Mouse (Mus musculus) cortical plate, adult 2 months (tissue): ENCODE measurements around the gene Tbc1d16. TPM values are rescaled to one million over a fixed set of nuclear protein-coding genes. Genes with fewer than 3 reads are reported as not detected.
"Not testable (repeated sequence)": the region's sequence is repeated elsewhere in the genome, so short reads cannot be mapped to it uniquely, and the experiment has no call there.

Source experiments
- H3K27ac ChIP-seq: fragments of 200-500 bp; 2 replicates; pipeline ENCODE4 v1.5.1; 2012; ENCODE audit warnings: low read length, control low read depth, inconsistent platforms; ENCODE audit not compliant: insufficient read depth
- H3K4me1 ChIP-seq: fragments of 200-500 bp; 2 replicates; pipeline ENCODE4 v1.6.1; 2011; ENCODE audit warnings: low read length; ENCODE audit not compliant: control insufficient read depth, insufficient read depth
- H3K4me3 ChIP-seq: fragments of 200-500 bp; 2 replicates; pipeline ENCODE4 v1.5.1; 2011; ENCODE audit warnings: mild to moderate bottlenecking, low read length, control low read depth; ENCODE audit not compliant: insufficient read depth
- CTCF ChIP-seq: fragments of 200-500 bp; IDR thresholded peaks from 2 replicates; pipeline ENCODE4 v1.5.1; 2011; ENCODE audit warnings: mild to moderate bottlenecking, control low read depth, low read length; ENCODE audit not compliant: insufficient read depth; ENCODE audit errors: extremely low read depth
- POLR2A ChIP-seq: fragments of 200-500 bp; IDR thresholded peaks from 2 replicates; pipeline ENCODE4 v1.6.1; 2011; ENCODE audit warnings: mild to moderate bottlenecking, low read length, control low read depth; ENCODE audit not compliant: insufficient read depth; ENCODE audit errors: extremely low read depth
- polyA plus RNA-seq: library from polyadenylated mRNA; depleted of rRNA; stranded (reverse); fragments of >200 nt; gene quantifications from 2 replicates; pipeline ENCODE4 v1.2.3, GENCODE M21; 2012

Gene Tbc1d16
- polyA plus RNA-seq, 1 experiment, result 17.6 TPM

DNA sequence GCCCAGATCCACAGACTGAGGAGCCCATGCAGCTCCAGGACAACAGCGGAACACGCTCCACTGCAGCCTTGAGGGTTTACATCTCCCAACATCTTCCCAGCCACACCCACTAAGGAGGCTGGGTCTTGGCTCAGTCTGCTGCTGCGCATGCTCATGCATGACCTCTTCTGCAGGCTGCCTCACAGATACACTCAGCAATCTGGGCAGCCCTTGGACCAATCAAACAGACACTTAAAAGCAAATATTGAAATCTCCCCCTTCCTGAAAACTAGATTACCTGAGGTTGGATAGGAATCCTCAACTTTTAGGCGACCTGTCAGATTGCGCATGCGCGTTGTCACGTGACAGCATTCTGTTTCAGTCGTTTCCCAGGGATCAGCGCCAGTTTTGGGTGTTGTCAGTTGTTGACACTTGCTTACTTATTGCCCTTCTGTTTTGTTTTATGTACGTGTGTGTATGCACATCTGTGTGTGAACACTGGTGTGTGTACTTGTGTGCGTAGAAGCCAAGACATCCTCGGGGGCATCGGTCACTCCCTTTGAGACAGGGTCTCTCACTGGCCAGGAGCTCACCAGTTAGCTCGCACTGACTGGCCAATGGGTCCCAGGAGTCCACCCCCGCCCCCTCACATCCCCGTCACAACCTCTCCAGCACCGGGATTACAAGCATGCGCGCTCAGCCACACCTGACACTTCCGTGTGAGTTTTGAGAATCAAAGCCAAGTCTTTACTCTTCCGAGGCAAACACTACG, 30.4 kb upstream of the Tbc1d16 start:
- Histone ChIP-seq H3K4me1 (no peaks in the 10 kb centered on the region), H3K27ac (peak overlapping the region; percentile 41), H3K4me3 (peak overlapping the region; percentile 44)
- TF ChIP-seq CTCF (no peak), POLR2A (peak; percentile 26; the same call in 1 of the 2 replicates)

DNA sequence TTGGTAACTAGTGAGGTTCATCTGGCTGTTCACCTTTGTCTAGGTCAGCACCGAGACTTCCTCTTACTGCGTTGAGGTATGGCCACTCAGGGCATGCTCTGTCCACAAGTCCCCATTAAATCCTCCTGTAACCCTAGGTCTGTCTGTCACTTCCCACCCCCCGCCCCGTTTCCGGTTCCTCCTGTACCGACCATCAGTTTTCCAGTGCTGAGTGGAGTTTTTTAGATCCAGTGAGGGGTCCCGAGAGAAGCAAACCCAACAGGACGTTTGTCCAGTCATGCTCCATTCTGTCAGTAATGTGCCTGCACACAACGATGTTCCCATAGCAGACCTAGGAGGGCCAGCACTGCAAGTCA, 29.9 kb upstream of the Tbc1d16 start:
- Histone ChIP-seq H3K4me3 (peak overlapping the region; percentile 44; the same call in 1 of the 2 replicates), H3K4me1 (no peaks in the 10 kb centered on the region), H3K27ac (no peak overlapping the region)
- TF ChIP-seq CTCF (no peak), POLR2A (no peak)

DNA sequence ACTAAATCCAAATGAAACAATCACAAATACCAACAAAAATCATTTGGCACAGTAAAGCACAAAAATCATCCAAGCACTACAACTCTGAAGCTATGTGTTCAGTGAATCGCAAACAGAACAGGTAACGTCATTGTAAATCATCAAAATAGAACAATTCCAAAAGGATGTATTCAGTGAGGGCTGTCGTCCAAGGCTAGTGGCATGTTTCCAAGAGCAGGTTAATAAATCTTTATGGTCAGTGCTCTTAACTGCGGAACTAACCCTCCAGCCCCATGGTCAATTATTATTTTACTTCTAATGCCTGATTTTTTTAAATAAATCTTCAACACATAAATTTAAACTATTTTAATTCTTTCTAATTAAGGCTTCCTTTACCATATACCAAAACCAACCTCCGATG, 28.3 kb upstream of the Tbc1d16 start:
- not testable (repeated sequence) for H3K27ac ChIP-seq, H3K4me3 ChIP-seq, H3K4me1 ChIP-seq

DNA sequence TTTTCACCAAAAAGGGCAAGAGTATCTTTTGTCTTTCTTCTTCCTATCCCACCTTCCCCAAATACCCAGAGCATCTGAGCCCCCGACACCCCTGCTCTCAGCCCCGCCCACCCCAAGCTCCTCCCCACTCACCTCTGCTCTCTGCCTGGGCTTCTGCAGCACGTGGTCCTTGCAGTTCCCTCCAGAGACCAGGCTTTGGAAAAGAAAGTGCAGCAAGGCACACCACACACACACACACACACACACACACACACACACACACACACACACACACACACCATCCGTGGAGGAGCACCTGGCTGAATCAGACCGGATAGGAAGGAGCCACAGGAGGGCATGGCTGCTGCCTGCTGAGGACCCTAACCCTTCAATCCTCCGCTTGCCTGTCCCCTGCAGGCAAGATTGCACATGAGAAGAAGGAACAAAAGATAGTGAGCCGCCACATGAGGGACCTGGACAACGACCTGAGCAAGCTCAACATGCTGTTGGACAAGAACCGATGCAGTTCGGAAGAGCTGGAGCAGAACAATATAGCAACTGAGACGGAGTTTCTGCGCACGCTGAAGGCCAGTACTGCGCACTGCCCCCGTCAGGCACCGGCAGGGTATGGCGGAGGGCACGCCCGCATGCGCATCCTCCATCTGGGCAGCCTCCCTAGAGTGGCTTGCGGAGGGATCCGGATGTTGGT, 24.7 kb upstream of the Tbc1d16 start:
- Histone ChIP-seq H3K4me3 (no peak overlapping the region), H3K27ac (no peak overlapping the region), H3K4me1 (0 out of 2 replicates have a peak, but pooled peaks cover 1% of the 10 kb centered on the region)
- TF ChIP-seq POLR2A (no peak), CTCF (peak; percentile 48)

DNA sequence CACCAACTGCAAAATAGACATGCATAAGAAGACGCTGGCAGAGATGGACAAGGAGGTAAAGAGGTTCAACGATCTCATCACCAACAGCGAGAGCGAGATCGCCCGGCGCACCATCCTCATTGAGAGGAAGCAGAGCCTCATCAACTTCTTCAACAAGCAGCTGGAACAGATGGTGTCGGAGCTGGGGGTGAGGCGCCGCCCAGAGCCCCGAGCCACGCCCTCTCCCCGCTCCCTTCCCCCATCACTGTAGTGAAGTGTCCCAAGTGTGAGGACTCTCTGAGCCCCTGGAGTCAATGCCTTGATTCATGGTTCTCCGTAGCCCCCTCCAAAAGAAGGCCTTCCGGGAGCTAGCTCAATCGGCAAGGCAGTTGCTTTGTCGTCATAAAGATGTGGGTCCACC, 22.7 kb upstream of the Tbc1d16 start:
- no peak for TF ChIP-seq POLR2A
- TF ChIP-seq CTCF, result no peak

DNA sequence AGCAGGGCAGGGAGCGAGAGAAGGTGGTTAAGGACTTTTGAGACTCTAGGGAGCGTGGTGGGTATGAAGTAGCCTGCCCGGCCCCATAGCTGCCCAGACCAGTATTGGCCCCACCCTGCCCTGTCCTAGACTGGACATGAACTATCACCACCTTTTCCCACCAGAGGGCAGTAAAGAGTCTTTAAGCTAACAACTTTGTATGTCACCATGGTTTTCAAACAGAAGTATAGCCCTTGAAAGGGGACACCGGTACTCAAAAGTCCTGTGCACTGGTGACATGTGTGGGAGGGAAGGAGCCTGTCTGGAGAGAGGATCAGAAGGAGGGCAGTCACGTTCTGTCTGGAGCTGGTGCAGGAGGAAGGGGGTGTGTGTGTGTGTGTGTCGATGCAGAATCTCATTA, 20.7 kb upstream of the Tbc1d16 start:
- H3K4me1 ChIP-seq, result 0 out of 2 replicates have a peak, but pooled peaks cover 1% of the 10 kb centered on the region
- no peak for TF ChIP-seq POLR2A
- 0 out of 2 replicates have a peak, but pooled peaks have one; percentile 32 for TF ChIP-seq CTCF
- no peak overlapping the region for H3K4me3 ChIP-seq
- H3K27ac ChIP-seq, result no peak overlapping the region

More for the DNA sequence above, 22.7 kb upstream of the Tbc1d16 start:
- no peak overlapping the region for H3K4me3 ChIP-seq
- H3K27ac ChIP-seq, result no peak overlapping the region
- H3K4me1 ChIP-seq, result 0 out of 2 replicates have a peak, but pooled peaks cover 1% of the 10 kb centered on the region

DNA sequence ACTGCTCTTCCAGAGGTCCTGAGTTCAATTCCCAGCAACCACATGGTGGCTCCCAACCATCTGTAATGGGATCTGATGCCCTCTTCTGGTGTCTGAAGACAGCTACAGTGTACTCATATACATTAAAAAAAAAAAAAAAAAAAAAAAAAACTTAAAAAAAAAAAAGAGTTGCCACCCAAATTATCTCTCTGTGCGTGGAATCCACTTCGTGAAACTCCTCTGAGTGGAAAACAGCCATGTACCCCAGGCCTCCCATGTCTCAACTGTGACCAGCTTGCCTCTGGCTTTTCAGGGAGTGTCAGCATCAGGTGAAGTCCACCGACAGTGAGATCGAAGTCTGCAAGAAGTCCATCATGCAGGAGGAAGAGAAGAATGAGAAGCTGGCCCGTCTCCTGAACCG, 17.2 kb upstream of the Tbc1d16 start:
- not testable (repeated sequence) for H3K27ac ChIP-seq, H3K4me1 ChIP-seq, H3K4me3 ChIP-seq

DNA sequence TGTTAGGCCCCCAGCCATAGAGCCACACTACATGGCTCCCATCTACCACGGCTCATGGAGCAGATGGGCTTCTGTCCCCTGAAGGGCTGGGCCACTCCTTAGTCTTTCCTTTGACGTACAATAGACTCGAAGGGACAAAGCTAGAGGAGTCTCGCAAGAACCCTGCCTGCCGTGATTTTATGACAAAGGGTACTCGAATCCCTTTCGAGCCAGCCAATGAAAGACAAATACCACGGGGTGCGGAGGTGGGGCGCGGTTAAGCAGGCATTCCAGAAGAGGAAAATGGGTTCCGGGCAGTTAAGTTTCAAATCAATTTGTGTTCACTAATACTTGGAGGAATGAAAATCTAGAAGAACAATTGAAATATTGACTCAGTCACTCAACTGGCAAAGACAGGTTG, 11.2 kb upstream of the Tbc1d16 start:
- Histone ChIP-seq H3K27ac (no peak overlapping the region), H3K4me1 (no peaks in the 10 kb centered on the region), H3K4me3 (no peak overlapping the region)
- TF ChIP-seq POLR2A, result no peak
- no peak for TF ChIP-seq CTCF

DNA sequence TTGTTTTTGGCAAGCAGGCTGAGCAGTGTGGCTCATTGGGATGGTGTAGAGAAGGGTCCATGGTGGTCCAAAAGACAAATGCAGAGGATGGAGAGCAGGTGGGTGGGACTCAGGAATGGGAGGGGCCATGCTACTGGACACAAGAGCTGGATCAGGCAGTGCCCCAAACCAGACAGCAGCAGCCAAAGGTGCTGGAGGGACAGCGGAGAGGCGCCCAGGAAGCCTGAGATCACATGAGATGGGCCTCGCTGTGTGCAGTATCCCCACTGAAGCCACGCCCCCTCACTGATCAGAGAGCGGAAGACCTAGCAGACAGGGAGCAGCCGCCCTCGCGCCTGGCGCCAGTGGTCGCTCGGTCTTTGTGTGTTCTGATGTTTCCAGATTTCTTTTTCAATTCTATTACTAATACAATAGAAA, 10.0 kb upstream of the Tbc1d16 start:
- no peak overlapping the region for H3K27ac ChIP-seq
- H3K4me1 ChIP-seq, result no peaks in the 10 kb centered on the region
- H3K4me3 ChIP-seq, result peak overlapping the region; percentile 18; the same call in 1 of the 2 replicates
- TF ChIP-seq POLR2A (no peak), CTCF (no peak)
